Mouse (Mus musculus) liver, postnatal 0 days (tissue): Measurements from ENCODE around the gene Xrcc4.

ENCODE experiments used
- CTCF ChIP-seq: sonication (generic); IDR thresholded peaks from 2 replicates; pipeline ENCODE4 v1.5.1; 2016; ENCODE audit warnings: antibody characterized with exemption, low read depth
- EP300 ChIP-seq: IDR thresholded peaks from 2 replicates; pipeline ENCODE4 v1.6.1; 2016; ENCODE audit warnings: antibody characterized with exemption, low read depth, mild to moderate bottlenecking

- TF ChIP-seq CTCF (no peak), EP300 (no peak)
Measured at GRCm38 (mm10) chr13:89838635-89839034, 250.8 kb downstream of the Xrcc4 start.
